Mouse (Mus musculus) thymus, adult 2 months (tissue): ENCODE measurements around the gene Zfp664.

Experiments
- CTCF ChIP-seq: fragments of 200-500 bp; IDR thresholded peaks from 2 replicates; pipeline ENCODE4 v1.5.1; 2012; ENCODE audit warnings: mild to moderate bottlenecking, control low read depth, low read length, moderate library complexity, borderline replicate concordance; ENCODE audit not compliant: control insufficient read depth, poor library complexity, insufficient read depth; ENCODE audit errors: extremely low read depth
- POLR2A ChIP-seq: fragments of 200-500 bp; IDR thresholded peaks from 2 replicates; pipeline ENCODE4 v1.6.1; 2012; ENCODE audit warnings: mild to moderate bottlenecking, low read length, control low read depth, moderate library complexity; ENCODE audit not compliant: control insufficient read depth, poor library complexity, insufficient read depth; ENCODE audit errors: extremely low read depth

- TF ChIP-seq CTCF (no peak), POLR2A (no peak)
Measured at GRCm38 (mm10) chr5:124883877-124884276, 21.4 kb downstream of the Zfp664 start.
